In genomic region chr16:90275521-90275920, GRCm38 (mm10) we compare ENCODE assay signal across 22 mouse cellular contexts. TPM values are rescaled to one million over a fixed set of nuclear protein-coding genes. Genes with fewer than 3 reads are reported as not detected.
DNase-seq lines count a peak whose midpoint lies in the region; ATAC-seq and TF ChIP-seq lines count a peak whose summit lies in the region.
"Had no signal": no experiment of that assay in that cellular context is flagged by ENCODE, and none has a peak within 500 bp of the region (broad histone marks: within the 10 kb centered on the region; RNA-seq: fewer than 3 reads in every experiment).

No protein-coding gene starts in this region.

- no peak for TF ChIP-seq CTCF in thymus, adult 2 months (IDR thresholded peaks at IDR 0.05; ENCODE audit: borderline replicate concordance, control insufficient read depth, extremely low read depth, insufficient read depth, low read length, poor library complexity)

- no peaks in the 10 kb centered on the region for H3K36me3 ChIP-seq in thymus, adult 2 months (ENCODE audit: control insufficient read depth, insufficient read depth, low read length)
- H3K36me3 ChIP-seq in midbrain, embryonic 11.5 days (ENCODE audit: control insufficient read depth, insufficient read depth, low read length), result no peaks in the 10 kb centered on the region
- H3K36me3 ChIP-seq: kidney, embryonic 15.5 days; limb, embryonic 12.5 days; midbrain, embryonic 15.5 days had no signal

- ATAC-seq in megakaryocyte-erythroid progenitor cell, adult 5-6 weeks (replicated peaks; ENCODE audit: low FRiP score, low TSS enrichment, poor library complexity, severe bottlenecking), result 0 out of 2 replicates have a peak, but pooled peaks have one; percentile 16
- ATAC-seq in midbrain, embryonic 11.5 days (ENCODE audit: low FRiP score), result no peak
- ATAC-seq: forebrain, embryonic 13.5 days; liver, embryonic 12.5 days; liver, postnatal 0 days; midbrain, embryonic 15.5 days had no signal

- H3K9ac ChIP-seq in midbrain, embryonic 11.5 days (ENCODE audit: low read length), result no peak overlapping the region
- H3K9ac ChIP-seq: forebrain, embryonic 13.5 days; hindbrain, embryonic 14.5 days; kidney, embryonic 15.5 days; limb, embryonic 12.5 days; liver, embryonic 12.5 days; liver, postnatal 0 days; midbrain, embryonic 15.5 days had no signal

- H3K9me3 ChIP-seq in midbrain, embryonic 11.5 days (ENCODE audit: control insufficient read depth, low read length), result no peaks in the 10 kb centered on the region
- H3K9me3 ChIP-seq: forebrain, embryonic 13.5 days; kidney, embryonic 15.5 days; limb, embryonic 12.5 days; liver, embryonic 12.5 days; midbrain, embryonic 15.5 days had no signal

- peak; percentile 34 for DNase-seq in cerebellum, adult 9-10 months
- no peak for DNase-seq in cerebellum, adult 8-10 months
- peak; percentile 16 to 24 for DNase-seq in heart, adult 18-20 months
- DNase-seq in heart, postnatal 4 days, result no peak
- DNase-seq in thymus, postnatal 0 days (ENCODE audit: low spot score), result peak; percentile 16
- no peak for DNase-seq in thymus, adult 2 months
- DNase-seq in midbrain, embryonic 11.5 days (ENCODE audit: low spot score, missing footprints), result no peak
- DNase-seq: adrenal gland, postnatal 25 days; gastrocnemius, postnatal 36 days; liver, postnatal 0 days; right cerebral cortex, postnatal 4 days; thymus, adult 18-20 months; thymus, postnatal 4 days had no signal

- H3K4me2 ChIP-seq in midbrain, embryonic 11.5 days, result no peak overlapping the region
- H3K4me2 ChIP-seq: forebrain, embryonic 13.5 days; hindbrain, embryonic 14.5 days; kidney, embryonic 15.5 days; limb, embryonic 12.5 days; liver, embryonic 12.5 days; midbrain, embryonic 15.5 days had no signal

- peaks cover 10% of the 10 kb centered on the region for H3K4me1 ChIP-seq in thymus, adult 2 months (replicated peaks; ENCODE audit: control insufficient read depth, insufficient read depth, low read length)
- H3K4me1 ChIP-seq in midbrain, embryonic 11.5 days (ENCODE audit: control insufficient read depth, insufficient read depth, low read length), result peaks cover 3% of the 10 kb centered on the region; the same call in 1 of the 2 replicates

- no peak for TF ChIP-seq POLR2A in thymus, adult 2 months (IDR thresholded peaks at IDR 0.05; ENCODE audit: control insufficient read depth, extremely low read depth, insufficient read depth, low read length, poor library complexity)

- H3K27me3 ChIP-seq in thymus, adult 2 months (ENCODE audit: control insufficient read depth, insufficient read depth, low read length), result no peaks in the 10 kb centered on the region
- H3K27me3 ChIP-seq in midbrain, embryonic 11.5 days (ENCODE audit: control insufficient read depth, insufficient read depth, low read length), result no peaks in the 10 kb centered on the region
- H3K27me3 ChIP-seq: forebrain, embryonic 13.5 days; kidney, embryonic 15.5 days; limb, embryonic 12.5 days; liver, embryonic 12.5 days; midbrain, embryonic 15.5 days had no signal

- H3K27ac ChIP-seq in thymus, adult 2 months (ENCODE audit: control insufficient read depth, insufficient read depth, low read length), result no peak overlapping the region
- H3K27ac ChIP-seq in midbrain, embryonic 11.5 days (ENCODE audit: low read depth, low read length), result no peak overlapping the region
- H3K27ac ChIP-seq: forebrain, embryonic 13.5 days; hindbrain, embryonic 14.5 days; kidney, embryonic 15.5 days; limb, embryonic 12.5 days; liver, embryonic 12.5 days; macrophage; midbrain, embryonic 15.5 days; stomach, postnatal 0 days had no signal

- no peak overlapping the region for H3K4me3 ChIP-seq in thymus, adult 2 months (ENCODE audit: control insufficient read depth, insufficient read depth, low read length)
- no peak overlapping the region for H3K4me3 ChIP-seq in midbrain, embryonic 11.5 days (ENCODE audit: low read depth, low read length)
- H3K4me3 ChIP-seq: forebrain, embryonic 13.5 days; kidney, embryonic 15.5 days; limb, embryonic 12.5 days; liver, embryonic 12.5 days; midbrain, embryonic 15.5 days had no signal

- 23% methylated on average over 6 of the region's 6 CpGs for WGBS in thymus, adult 2 months
- 95% methylated on average over 6 of the region's 6 CpGs for WGBS in midbrain, embryonic 11.5 days

RNA-seq across cellular contexts. Expression of gene Scaf4, which starts 8.8 kb away (rescaled TPM):
- total RNA-seq in heart, adult 18-20 months (2021), result 10 to 100 TPM; 18.1 to 21.3 TPM
- total RNA-seq in heart, postnatal 4 days (2021), result 10 to 100 TPM; 31.1 to 36.3 TPM
- polyA plus RNA-seq in thymus, postnatal 0 days (2015; fragmentation: Nextera tagmentation; extraction: Ambion mirVana), result 20.6 and 22.1 TPM in 2 replicates
- 110 and 125 TPM in 2 replicates for polyA plus RNA-seq in thymus, adult 2 months (2012; rRNA removed)
- total RNA-seq in megakaryocyte-erythroid progenitor cell, adult 5-6 weeks (2014; fragmentation: Nextera tagmentation), result 95.6 and 120 TPM in 2 replicates
- total RNA-seq in megakaryocyte-erythroid progenitor cell, adult 5-6 weeks (2017), result 25.1 and 25.6 TPM in 2 replicates
- 26.9 and 31.6 TPM in 2 replicates for polyA plus RNA-seq in midbrain, embryonic 11.5 days (2014; fragmentation: Nextera tagmentation; extraction: Ambion mirVana)

RNA-seq across cellular contexts. Expression of gene Sod1, which starts 55.0 kb away (rescaled TPM):
- total RNA-seq in heart, adult 18-20 months (2021), result 100 to 1,000 TPM; 565 to 589 TPM
- total RNA-seq in heart, postnatal 4 days (2021), result 100 to 1,000 TPM; 499 to 512 TPM
- 1,237 and 1,253 TPM in 2 replicates for polyA plus RNA-seq in thymus, postnatal 0 days (2015; fragmentation: Nextera tagmentation; extraction: Ambion mirVana)
- polyA plus RNA-seq in thymus, adult 2 months (2012; rRNA removed), result 277 and 305 TPM in 2 replicates
- 1,056 and 1,102 TPM in 2 replicates for total RNA-seq in megakaryocyte-erythroid progenitor cell, adult 5-6 weeks (2014; fragmentation: Nextera tagmentation)
- 1,074 and 1,263 TPM in 2 replicates for total RNA-seq in megakaryocyte-erythroid progenitor cell, adult 5-6 weeks (2017)
- polyA plus RNA-seq in midbrain, embryonic 11.5 days (2014; fragmentation: Nextera tagmentation; extraction: Ambion mirVana), result 1,019 and 1,097 TPM in 2 replicates

Comparison
In these comparisons a context has a peak if more than half of its experiments do, and no peak if none do; other contexts are left out.
1. DNase-seq: peak in cerebellum, adult 9-10 months (single experiment), heart, adult 18-20 months (2 of 2) and thymus, postnatal 0 days (single experiment); none in cerebellum, adult 8-10 months (single experiment), heart, postnatal 4 days (single experiment), thymus, adult 2 months (single experiment) and midbrain, embryonic 11.5 days (single experiment).